Mouse (Mus musculus) ovary, adult 2 months (tissue): ENCODE data around the gene Depdc1b. TPM values are rescaled to one million over a fixed set of nuclear protein-coding genes. Genes with fewer than 3 reads are reported as not detected.

Experiments used
- polyA plus RNA-seq: library from polyadenylated mRNA; depleted of rRNA; stranded (reverse); fragments of >200 nt; gene quantifications from 2 replicates; pipeline ENCODE4 v1.2.3, GENCODE M21; 2012; rRNA removed

Depdc1b gene
- polyA plus RNA-seq: 0.98 and 1.7 TPM in 2 replicates

DNA sequence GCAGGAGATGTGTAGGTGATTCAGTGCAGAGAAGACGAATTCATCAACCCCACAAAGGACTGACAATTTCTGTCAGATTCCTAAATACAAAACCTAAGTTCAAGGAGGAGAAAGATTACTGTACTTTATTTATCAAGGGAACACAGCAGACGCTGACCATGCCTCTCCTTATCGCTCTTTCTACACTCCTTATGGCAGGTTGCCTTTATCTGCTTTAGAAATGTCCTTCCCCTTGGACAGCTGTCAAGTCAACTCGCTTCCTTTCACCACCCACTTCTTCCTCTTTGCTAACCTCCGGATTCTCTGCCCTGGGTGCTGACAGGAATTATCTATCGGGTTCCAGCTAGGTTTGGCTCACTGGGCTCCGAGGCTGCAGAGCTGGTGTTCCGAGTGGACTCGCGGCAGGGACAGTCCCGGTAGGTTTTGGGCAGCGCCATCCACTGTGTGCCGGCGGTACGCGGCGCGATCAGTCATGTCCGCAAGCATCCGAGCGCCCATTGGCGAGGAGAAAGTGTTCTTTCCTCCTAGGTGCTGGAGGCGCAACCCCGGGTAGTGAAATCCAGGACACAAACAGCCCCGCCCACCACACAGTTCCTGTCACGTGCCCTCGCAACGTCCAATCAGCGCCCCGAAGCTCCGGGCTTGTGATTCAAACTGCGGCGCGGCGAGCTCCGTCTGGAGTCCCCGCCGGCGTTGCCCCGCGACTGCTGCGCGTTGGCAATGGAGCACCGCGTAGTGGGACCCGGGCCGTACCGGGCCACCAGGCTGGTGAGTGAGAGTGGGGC lies at the start of gene Depdc1b:
Gene Depdc1b (plus strand): TSS at position 631 of the 785 bp plus-strand sequence.

DNA sequence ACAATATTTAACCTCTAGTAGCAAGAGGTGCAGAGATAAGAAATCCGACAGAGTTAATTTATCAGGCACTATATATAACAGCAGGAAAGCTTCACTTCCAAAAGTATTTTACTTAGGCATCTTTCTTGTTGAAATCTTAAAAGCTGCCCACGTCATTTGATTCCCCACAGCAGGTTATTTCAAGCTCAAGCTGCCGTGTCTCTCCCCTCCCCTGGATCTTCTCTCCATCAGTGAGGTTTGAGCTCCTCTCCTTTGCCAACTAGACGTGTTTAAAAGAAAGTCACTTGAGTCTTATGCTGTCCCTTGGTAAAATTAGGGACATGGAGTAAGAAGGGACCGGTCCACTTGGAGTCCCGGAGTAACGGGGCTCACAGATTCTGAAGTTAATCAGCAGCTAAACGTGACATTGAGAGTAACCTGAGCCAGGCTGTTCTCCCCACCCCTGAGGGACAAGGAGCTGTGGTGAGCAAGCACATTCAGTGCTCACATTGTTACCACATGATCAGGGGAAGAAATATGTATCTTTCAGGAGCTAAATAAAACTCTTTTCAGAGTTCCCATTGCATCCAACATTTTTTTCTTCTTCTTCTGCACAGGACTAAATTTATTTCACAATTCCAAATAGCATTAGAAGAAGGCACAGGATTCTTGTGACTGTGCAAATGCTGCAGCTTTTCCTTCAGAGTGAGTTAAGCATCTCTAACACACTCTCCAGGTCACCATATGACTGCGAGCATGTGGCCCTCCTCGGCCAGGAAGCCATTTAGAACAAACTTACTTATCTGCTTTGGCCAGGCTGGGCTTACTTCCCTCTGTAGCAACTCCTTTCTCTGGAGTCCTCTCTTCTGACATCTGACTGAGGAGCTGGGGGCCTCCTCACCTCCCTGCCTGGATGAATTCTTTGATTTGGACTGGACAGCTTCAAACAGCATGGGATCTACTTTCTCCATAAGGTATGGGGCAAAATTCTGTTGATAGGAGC lies 133.3 kb downstream of the Depdc1b start, which contains the start of gene Pde4d:
Gene Pde4d (plus strand): TSS at position 833 of the 982 bp plus-strand sequence.

Other genes with a start within 250 kb of the Depdc1b start
- gene Ndufaf2, start 157.7 kb upstream of the Depdc1b start, polyA plus RNA-seq: 2.6 and 3.9 TPM in 2 replicates
- 7.4 and 7.9 TPM in 2 replicates for gene Ercc8, start 157.6 kb upstream of the Depdc1b start, polyA plus RNA-seq
- gene Elovl7, start 101.9 kb upstream of the Depdc1b start, polyA plus RNA-seq: 0.70 and 0.89 TPM in 2 replicates
- 5.7 and 6.6 TPM in 2 replicates for gene Pde4d, start 133.6 kb downstream of the Depdc1b start, polyA plus RNA-seq